Mouse (Mus musculus) midbrain, embryonic 16.5 days (tissue): ENCODE data around the gene Hoxd11. TPM values are rescaled to one million over a fixed set of nuclear protein-coding genes. Genes with fewer than 3 reads are reported as not detected.

ENCODE experiments used
- ATAC-seq: fragments of 200-750 bp; cut with Nextera tagmentation; 2 replicates; pipeline ENCODE4 v1.8.0; 2017; ENCODE audit warnings: moderate TSS enrichment
- H3K27ac ChIP-seq: fragments of 300-500 bp; sonication (generic); 2 replicates; pipeline ENCODE4 v1.5.1; 2014; ENCODE audit warnings: mild to moderate bottlenecking, low read length, mixed read lengths
- H3K27me3 ChIP-seq: fragments of 300-500 bp; sonication (generic); 2 replicates; pipeline ENCODE4 v1.6.1; 2014; ENCODE audit warnings: low read depth, low read length, mixed read lengths; ENCODE audit not compliant: control insufficient read depth, insufficient read depth
- H3K36me3 ChIP-seq: fragments of 300-500 bp; sonication (generic); 2 replicates; pipeline ENCODE4 v1.6.1; 2014; ENCODE audit warnings: mild to moderate bottlenecking, low read length, moderate library complexity, mixed read lengths; ENCODE audit not compliant: control insufficient read depth, insufficient read depth
- H3K4me1 ChIP-seq: fragments of 300-500 bp; sonication (generic); 2 replicates; pipeline ENCODE4 v1.6.1; 2014; ENCODE audit warnings: mild to moderate bottlenecking, low read length, mixed read lengths; ENCODE audit not compliant: control insufficient read depth, insufficient read depth
- H3K4me2 ChIP-seq: fragments of 300-500 bp; sonication (generic); 2 replicates; pipeline ENCODE4 v1.6.1; 2014; ENCODE audit warnings: mild to moderate bottlenecking, low read length, mixed read lengths
- H3K4me3 ChIP-seq: fragments of 300-500 bp; sonication (generic); 2 replicates; pipeline ENCODE4 v1.5.1; 2014; ENCODE audit warnings: low read depth, mild to moderate bottlenecking, low read length, moderate library complexity, mixed read lengths
- H3K9ac ChIP-seq: fragments of 300-500 bp; sonication (generic); 2 replicates; pipeline ENCODE4 v1.6.1; 2014; ENCODE audit warnings: low read depth, low read length, mixed read lengths
- H3K9me3 ChIP-seq: fragments of 300-500 bp; sonication (generic); replicated peaks from 2 replicates; pipeline ENCODE4 v1.6.1; 2014; ENCODE audit warnings: mild to moderate bottlenecking, low read length, mixed read lengths; ENCODE audit not compliant: control insufficient read depth, poor library complexity, severe bottlenecking
- WGBS: fragments of 180-500 bp; shearing (Covaris S2); extraction: QIAGEN DNeasy Blood & Tissue Kit; methylation state at CpG from one replicate; pipeline ENCODE4 v1.1.7; 2014; 5-methylcytosine and 5-hydroxymethylcytosine counted together
- microRNA counts: library from miRNA; unstranded; fragments of <30 nt; microRNA quantifications from one replicate; lab custom pipeline; 2016
- microRNA-seq: library from miRNA; unstranded; fragments of <30 nt; microRNA quantifications from one replicate; pipeline ENCODE4, GENCODE M21; 2017
- polyA plus RNA-seq: library from polyadenylated mRNA; unstranded; fragments of >200 nt; fragmentation: Nextera tagmentation; extraction: Ambion mirVana; gene quantifications from 2 replicates; pipeline ENCODE4 v1.2.1, GENCODE M21; 2015

The Hoxd11 gene
- polyA plus RNA-seq, 1 experiment from 2014 or later: not detected

DNA sequence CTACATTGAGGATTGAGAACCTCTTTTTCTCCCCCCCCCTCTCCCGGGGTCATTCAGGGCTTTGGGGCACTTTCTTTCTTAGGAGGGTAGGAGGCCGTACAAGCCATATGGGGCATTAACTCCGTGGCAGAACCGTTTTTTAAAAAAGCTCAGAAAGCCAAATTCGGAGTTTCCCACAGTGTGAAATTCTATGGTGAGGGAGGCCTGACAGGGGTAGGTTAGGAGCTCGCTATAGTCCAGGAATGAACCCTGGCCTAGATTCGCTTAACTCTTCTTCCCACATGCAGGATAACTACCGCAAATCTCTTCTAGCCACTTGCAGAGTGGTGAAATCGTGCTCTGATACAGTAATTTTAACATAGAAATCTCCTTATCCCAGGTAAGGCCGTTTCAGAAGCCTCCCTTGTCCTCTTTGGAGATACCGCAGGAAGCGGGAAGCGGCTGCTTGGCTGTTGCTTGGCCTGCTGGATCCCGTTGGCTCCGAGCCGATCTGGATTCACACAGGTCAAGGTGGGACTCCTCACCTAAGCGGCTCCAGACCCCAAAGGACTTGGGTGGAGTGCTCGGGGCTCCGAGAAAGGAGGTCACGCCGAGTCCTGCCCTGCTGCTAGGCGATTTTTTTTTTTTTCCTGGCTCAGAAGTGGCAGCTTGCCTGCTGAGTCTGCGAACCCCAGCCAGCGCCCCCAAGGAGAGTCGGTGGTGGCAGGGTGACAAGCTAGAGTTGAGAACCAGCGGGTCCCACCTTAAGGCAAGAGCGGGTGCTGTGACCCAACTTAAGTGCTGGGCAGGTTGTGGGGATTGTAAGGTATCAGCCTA is 55.8 kb downstream of the Hoxd11 start:
- no peak for ATAC-seq
- no peaks in the 10 kb centered on the region for H3K4me1 ChIP-seq
- H3K9ac ChIP-seq: no peak overlapping the region
- H3K36me3 ChIP-seq: no peaks in the 10 kb centered on the region
- WGBS: under 1% methylated on average over 27 of the region's 27 CpGs
- peaks cover 75% of the 10 kb centered on the region for H3K27me3 ChIP-seq
- no peak overlapping the region for H3K4me2 ChIP-seq
- no peak overlapping the region for H3K27ac ChIP-seq
- no peaks in the 10 kb centered on the region for H3K9me3 ChIP-seq
- no peak overlapping the region for H3K4me3 ChIP-seq

DNA sequence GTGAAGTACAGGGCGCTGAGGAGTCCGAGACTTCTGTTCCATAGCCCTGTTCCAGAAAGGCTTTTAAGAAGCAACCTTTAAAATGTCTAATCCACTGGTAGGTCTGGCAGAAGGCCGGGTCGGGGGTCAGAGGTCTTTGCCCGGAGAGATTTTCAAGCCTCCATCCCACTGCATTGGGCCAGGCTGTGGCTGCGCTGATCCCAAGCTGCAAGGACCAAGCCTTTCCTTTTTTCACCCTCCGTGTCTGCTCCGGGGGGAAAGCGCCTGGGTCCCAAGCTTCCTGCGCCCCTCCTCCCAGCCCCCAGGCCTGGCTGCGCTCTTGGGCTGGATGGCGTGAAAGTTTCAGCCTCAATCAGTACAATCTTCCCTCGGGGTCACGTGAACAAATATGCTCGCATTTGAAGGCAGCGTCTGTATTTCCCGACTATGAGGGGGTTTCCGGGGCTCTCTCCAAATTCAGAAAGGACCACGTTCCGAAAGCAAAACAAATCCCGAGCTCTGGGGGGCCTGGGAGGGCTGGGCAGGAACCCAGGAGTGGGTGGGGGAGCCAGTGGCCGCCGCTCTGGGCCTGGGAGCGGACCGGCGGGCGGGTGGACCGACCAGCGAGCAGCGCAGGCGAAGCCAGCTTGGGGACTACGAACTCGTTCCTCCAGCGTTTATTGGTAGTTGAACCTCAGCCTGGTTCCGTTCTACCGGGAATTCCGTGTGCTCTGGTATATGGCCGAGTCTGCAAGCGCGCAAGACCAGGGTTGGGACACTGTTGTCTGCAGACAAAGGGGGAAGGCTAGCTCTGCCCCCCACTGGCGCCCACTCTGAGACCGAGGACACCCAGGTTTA is 56.7 kb downstream of the Hoxd11 start:
- 1% methylated on average over 42 of the region's 42 CpGs for WGBS
- Histone ChIP-seq H3K9ac (no peak overlapping the region), H3K27me3 (peaks cover 68% of the 10 kb centered on the region), H3K36me3 (no peaks in the 10 kb centered on the region), H3K4me3 (no peak overlapping the region), H3K4me1 (no peaks in the 10 kb centered on the region), H3K27ac (no peak overlapping the region), H3K9me3 (no peaks in the 10 kb centered on the region), H3K4me2 (no peak overlapping the region)
- ATAC-seq: no peak

MicroRNA genes within 50 kb of the gene (microRNA counts, 519-probe panel; counts per million panel counts)
- microRNA mmu-miR-10b (lab: Ali Mortazavi, UCI): 870 counts per million, percentile 21 among the panel's probes with 10 or more counts

Small RNAs within 50 kb of the gene (microRNA-seq; reads per million reads assigned to microRNA genes)
- gene Gm44463 (not detected), gene Mir10b (451 reads per million, percentile 71 among the genes with 10 or more reads in this experiment)

Other genes with a start within 250 kb of the Hoxd11 start
- 52.0 and 55.2 TPM in 2 replicates for gene Lnpk, start 100.1 kb upstream of the Hoxd11 start, polyA plus RNA-seq
- 0.21 and 0.42 TPM in 2 replicates for gene Evx2, start 20.0 kb upstream of the Hoxd11 start, polyA plus RNA-seq
- not detected in 2 replicates for gene Hoxd13, start 11.2 kb upstream of the Hoxd11 start, polyA plus RNA-seq
- not detected in 2 replicates for gene Hoxd12, start 4.5 kb upstream of the Hoxd11 start, polyA plus RNA-seq
- gene Hoxd10, start 12.4 kb downstream of the Hoxd11 start, polyA plus RNA-seq: not detected in 2 replicates
- not detected in 2 replicates for gene Hoxd9, start 18.2 kb downstream of the Hoxd11 start, polyA plus RNA-seq
- not detected in 2 replicates for gene Hoxd8, start 25.1 kb downstream of the Hoxd11 start, polyA plus RNA-seq
- gene Hoxd3, start 32.4 kb downstream of the Hoxd11 start, polyA plus RNA-seq: 0.17 TPM in 1 of 2 replicates, not detected in the other
- not detected in 2 replicates for gene Hoxd4, start 32.4 kb downstream of the Hoxd11 start, polyA plus RNA-seq
- not detected in 2 replicates for gene Gm28230, start 47.2 kb downstream of the Hoxd11 start, polyA plus RNA-seq
- 0.11 TPM in 1 of 2 replicates, not detected in the other for gene Hoxd1, start 83.4 kb downstream of the Hoxd11 start, polyA plus RNA-seq
- gene Mtx2, start 146.2 kb downstream of the Hoxd11 start, polyA plus RNA-seq: 155 and 158 TPM in 2 replicates